Mouse (Mus musculus) T-cell, adult 66 days (primary cell): ENCODE data around the gene Baz2b. TPM values are rescaled to one million over a fixed set of nuclear protein-coding genes. Genes with fewer than 3 reads are reported as not detected.

Experiments used
- total RNA-seq, 2 experiments: library from RNA; stranded (reverse); gene quantifications; 3 replicates in 1 of 2; 4 replicates in 1 of 2; pipeline ENCODE4 v1.2.4; 2023

Baz2b gene
- total RNA-seq: 10 to 100 TPM; 74.0 to 78.4 TPM

GRCm38 (mm10) chr2:60209703-60210651, at the start of gene Baz2b, which contains the start of gene March7:
Gene Baz2b (minus strand): TSS chr2:60209839.
Gene March7 (plus strand): TSS chr2:60209887.

GRCm38 (mm10) chr2:59881831-59882741, 327.6 kb downstream of the Baz2b start, which contains the start of gene Wdsub1:
Gene Wdsub1 (minus strand): TSS chr2:59882591.

Other genes with a start within 250 kb of the Baz2b start
- gene March7, start within 50 bp of the Baz2b start, total RNA-seq: 100 to 1,000 TPM; 188 to 222 TPM
- gene Cd302, start 74.6 kb upstream of the Baz2b start, total RNA-seq: under 1 TPM; 0.41 to 0.82 TPM
- gene Ly75, start 173.5 kb upstream of the Baz2b start, total RNA-seq: 10 to 100 TPM; 26.0 to 27.0 TPM